Mouse (Mus musculus) CD4-positive, CD25-positive, alpha-beta regulatory T cell, adult 2 months (primary cell): ENCODE measurements around the gene Arid3a.
"Not testable (repeated sequence)": the region's sequence is repeated elsewhere in the genome, so short reads cannot be mapped to it uniquely, and the experiment has no call there.

ENCODE experiments used
- DNase-seq: peaks from one replicate; pipeline ENCODE4 v3.0.0-alpha.2; 2012; ENCODE audit warnings: low read depth, low spot score

Gene Arid3a

DNA sequence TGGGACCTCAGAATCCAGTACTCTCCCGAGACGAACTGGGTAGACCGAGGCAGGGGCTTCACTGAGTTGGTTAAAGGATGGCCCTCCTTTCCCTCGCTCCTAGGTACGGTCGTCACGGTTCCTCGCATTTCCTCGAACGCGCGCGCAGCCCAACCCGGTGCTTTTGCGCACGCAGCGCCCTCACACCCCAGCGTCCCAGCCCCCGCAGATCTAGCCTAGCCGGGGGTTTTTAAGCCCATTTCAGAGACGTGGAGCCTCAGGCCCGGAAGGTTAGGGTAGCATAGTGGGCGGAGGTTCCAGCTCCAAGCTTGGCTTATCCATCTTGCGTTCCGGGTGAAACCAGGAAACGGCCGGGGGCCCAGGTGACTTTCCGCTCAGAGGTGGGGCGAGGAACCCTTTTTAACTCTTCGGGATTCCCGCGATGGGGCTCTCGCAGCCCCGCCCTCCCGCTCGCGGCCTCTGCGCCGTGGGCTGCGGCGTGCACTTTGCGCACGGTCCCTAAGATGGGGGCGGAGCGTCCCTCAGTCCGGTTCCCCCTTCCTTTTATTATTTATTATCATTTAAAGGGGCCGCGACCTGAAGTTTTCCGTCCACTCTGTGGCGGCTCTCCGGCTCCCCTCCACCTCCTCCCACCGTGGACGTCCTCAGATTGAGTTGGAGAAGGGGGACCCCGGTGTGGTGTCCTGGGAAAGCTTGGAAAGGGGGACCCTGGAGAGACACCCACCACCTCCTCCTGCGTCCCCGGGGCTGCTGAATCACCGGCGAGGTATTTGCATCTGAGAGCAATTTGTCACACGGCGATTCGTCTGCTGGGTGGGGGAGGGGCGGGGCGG lies at the start of gene Arid3a:
Gene Arid3a (plus strand): TSS at position 553 of the 833 bp plus-strand sequence.
- peak; percentile 97 for DNase-seq

DNA sequence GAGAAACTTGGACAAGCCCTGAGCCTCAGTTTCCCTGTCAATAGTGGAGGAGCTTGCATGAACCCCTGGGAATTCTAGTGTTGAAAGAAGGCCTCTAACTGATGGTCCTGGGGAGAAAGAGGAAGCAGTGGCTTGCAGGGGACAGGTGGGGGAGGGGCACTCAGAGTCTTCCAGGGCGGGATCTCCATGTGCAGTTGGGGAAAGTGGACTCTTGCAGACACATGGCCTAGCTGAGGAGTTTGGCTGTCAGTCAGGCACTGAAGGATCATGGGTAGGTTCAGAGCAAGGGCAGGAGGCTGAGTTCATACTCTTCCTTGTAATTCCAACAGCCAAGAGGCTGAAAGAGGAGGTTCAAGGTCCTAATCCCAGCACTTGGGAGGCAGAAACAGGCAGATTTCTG lies 49.7 kb upstream of the Arid3a start:
- no peak for DNase-seq

- peak; percentile 37 for DNase-seq
Measured at GRCm38 (mm10) chr10:79877757-79878156, 49.1 kb upstream of the Arid3a start.

GRCm38 (mm10) chr10:79879527-79879926 lies 47.3 kb upstream of the Arid3a start:
- DNase-seq: no peak

- DNase-seq: no peak
Measured at GRCm38 (mm10) chr10:79880721-79881120, 46.1 kb upstream of the Arid3a start.

DNA sequence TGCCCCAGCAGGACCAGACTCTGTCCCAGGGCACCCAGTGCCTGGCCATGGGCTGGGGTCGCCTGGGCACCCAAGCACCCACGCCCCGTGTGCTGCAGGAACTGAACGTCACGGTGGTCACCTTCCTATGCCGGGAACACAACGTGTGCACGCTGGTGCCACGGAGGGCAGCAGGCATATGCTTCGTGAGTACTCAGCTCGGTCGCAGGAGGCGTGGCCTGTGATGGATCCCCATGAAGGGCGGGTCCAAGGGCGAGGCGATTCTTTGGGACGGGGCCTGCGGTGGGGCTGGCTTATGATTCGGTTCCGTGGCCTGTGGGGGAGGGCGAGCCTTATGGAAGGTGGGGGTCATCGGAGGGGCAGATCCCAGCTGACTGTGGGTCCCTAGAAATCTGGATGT lies 44.9 kb upstream of the Arid3a start:
- no peak for DNase-seq

- DNase-seq: peak; percentile 88
Measured at GRCm38 (mm10) chr10:79883297-79884084, 43.4 kb upstream of the Arid3a start.

DNA sequence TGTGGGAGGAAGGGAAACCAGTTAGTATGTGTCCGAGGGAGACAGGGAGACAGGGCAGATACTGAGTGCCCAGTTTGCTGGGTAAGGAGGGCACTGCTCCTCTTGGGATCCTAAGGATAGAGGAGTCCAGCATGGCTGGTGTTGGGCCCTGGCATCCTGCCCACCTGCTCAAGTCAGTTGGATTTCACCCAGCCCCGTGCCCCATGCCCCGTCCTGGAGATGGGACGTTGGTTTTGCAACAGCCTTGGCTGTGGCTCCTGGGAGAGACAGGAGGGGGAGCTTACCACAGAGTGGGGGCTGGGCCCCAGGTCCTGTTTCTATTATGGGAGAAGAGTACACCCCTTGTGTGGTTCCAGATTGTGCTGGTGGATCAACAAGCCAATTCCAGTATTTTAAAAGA lies 42.4 kb upstream of the Arid3a start:
- no peak for DNase-seq

DNA sequence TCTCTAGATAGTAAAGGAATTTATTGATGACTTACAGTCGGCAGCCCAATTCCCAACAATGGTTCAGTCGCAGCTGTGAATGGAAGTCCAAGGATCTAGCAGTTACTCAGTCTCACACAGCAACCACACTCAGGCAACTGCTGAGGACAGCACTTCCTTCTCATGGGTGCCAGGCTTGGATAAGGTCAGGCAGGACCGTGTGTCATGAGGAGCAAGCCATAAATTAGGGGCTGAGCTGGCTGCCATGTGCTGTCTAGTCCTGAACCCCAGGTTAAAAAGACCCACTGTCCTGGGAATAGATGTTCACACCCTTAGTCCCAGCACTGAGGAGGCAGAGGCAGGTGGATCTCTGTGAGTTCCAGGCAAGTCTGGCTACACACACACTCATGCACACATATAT lies 41.9 kb upstream of the Arid3a start:
- not testable (repeated sequence) for DNase-seq

GRCm38 (mm10) chr10:79886054-79886453 lies 40.8 kb upstream of the Arid3a start, which contains the start of gene Elane:
Gene Elane, plus strand, starts transcription at chr10:79886247.
- DNase-seq: no peak

DNA sequence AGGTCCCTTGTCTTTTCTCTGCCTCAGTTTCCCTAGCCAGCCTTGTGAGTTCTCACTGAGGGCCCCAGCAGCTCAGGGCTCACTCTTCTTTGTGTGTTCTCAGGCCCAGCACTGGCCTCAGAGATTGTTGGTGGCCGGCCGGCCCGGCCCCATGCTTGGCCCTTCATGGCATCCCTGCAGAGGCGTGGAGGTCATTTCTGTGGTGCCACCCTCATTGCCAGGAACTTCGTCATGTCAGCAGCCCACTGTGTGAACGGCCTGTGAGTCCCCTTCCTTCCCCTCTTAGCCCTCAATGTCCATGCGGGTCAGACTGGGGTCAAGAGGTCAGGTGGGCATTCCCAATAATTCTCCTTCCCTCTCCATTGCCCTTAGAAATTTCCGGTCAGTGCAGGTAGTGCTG lies 40.2 kb upstream of the Arid3a start:
- no peak for DNase-seq

DNA sequence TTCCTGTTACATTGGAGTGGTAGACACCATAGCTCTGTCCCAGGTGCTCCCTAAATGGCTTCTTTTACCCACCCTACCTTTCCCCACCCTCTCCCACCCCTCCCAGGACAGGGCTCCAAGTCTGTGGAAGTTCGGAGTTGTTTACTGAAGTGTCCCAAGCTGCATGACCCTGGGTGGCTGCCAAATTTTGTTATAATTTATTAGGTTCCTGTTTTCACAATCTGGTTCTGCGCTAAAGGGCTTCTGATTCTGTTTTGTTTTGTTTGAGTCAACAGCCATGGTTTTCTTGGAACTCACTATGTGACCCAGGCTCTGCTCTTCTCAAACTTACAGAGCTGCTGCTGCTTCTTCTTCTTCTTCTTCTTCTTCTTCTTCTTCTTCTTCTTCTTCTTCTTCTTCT lies 37.5 kb upstream of the Arid3a start:
- no peak for DNase-seq

- no peak for DNase-seq
Measured at GRCm38 (mm10) chr10:79890670-79891069, 36.2 kb upstream of the Arid3a start, which contains the start of gene Cfd. Gene Cfd, plus strand, starts transcription at chr10:79890853.

DNA sequence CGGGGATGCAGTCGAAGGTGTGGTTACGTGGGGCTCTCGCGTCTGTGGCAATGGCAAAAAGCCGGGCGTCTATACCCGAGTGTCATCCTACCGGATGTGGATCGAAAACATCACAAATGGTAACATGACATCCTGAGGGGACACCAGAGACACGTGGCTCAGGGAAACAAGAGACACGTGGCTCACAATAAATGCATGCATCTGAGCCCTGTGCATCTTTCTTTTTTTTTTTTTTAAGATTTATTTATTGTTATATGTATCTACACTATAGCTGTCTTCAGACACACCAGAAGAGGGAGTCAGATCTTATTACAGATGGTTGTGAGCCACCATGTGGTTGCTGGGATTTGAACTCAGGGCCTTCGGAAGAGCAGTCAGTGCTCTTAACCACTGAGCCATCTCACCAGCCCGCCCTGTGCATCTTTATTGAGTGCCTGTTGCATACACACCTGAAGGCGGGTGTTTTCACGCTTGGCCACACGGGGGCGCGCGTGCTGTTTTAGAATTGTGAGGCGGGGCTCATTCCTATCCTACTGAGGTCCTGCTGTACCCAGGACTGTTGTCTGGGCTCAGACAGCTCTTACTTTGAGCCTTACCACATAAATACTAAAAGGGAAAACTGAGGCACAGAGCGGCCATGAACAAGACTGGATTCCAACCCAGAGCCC lies 34.3 kb upstream of the Arid3a start:
- peak; percentile 87 for DNase-seq

- no peak for DNase-seq
Measured at GRCm38 (mm10) chr10:79896306-79896705, 30.5 kb upstream of the Arid3a start.

DNA sequence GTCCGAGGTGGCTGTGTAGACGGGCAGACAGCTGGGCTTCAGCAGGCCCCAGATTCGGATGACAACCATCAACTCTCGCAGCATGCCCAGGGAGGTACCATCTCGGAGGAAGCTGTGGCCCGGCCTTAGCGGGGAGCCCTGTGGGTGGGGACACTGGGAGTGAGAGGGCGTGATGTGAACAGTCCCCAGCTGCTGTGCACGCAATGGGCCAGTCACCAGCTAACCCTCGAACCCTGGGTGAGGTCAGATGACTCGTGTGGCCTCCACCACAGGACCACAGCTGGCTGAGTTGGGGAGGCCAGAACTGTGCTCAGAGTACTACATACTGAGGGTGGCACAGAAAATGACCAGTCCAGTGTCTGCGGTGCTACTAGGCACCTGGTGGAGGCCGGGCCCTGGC lies 30.0 kb upstream of the Arid3a start:
- no peak for DNase-seq

DNA sequence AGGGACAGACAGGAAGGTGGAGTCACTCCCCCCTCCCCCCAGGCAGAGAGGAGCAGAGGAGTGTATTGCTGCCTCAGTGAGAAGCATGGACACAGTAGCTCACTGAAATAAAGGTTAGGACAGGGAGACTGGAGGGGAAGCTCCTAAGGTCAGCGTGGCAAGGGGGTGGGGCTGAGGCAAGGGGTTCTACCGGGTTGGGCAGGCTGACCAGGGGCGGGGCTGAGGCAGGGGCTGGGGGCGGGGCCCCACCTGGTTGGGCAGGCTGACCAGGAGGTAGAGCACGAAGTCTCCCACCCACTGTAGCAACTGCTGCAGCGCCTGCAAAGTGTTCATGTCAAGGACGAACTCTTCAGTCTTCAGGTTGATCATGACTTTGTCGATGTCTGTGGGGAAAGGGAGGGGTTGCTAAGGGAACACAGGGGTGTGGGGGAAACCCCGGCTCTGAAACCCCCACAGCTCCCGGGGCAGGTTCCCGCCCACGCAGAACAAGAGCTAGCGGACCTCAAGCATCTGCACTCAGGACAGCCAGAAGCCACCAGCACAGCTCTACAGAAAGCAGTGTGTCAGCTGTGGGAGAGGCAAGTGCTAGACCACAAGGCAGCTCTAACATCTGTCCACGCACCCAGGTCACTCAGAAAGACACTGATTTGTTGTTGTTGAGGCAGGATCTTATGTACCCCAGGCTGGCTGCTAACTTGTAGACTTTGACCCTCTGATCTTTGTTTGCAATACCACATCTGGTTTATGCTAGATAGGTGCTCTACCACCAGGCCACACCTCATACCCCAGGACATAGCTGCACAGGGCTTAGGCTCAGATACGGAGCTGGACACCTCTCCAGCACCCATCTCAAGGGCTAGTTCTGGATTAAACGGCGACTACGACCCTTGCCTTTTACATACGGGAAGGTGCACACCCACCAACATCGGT lies 29.3 kb upstream of the Arid3a start:
- peak; percentile 67 for DNase-seq

DNA sequence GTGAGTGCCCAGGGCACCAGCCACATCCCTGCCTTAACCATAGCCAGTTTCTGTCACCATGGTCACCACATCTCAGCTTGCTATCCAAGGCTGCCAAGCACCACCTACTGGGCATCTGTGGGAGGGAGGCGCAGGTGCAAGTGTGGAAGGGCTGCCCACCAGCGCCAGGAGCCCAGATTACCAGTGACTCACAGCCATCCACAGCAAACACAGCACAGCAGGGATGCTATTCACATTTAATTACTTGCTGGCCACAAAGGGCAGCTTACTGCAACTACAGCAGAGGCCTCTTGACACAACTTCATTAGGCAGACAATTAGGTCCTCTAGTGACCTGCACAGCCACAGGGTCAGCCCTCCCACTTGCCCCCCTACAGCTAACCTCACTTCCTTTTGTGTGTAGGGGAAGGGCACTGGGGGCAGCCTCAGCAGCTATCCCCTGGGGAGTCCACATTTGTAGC lies 25.9 kb upstream of the Arid3a start:
- peak; percentile 25 for DNase-seq

DNA sequence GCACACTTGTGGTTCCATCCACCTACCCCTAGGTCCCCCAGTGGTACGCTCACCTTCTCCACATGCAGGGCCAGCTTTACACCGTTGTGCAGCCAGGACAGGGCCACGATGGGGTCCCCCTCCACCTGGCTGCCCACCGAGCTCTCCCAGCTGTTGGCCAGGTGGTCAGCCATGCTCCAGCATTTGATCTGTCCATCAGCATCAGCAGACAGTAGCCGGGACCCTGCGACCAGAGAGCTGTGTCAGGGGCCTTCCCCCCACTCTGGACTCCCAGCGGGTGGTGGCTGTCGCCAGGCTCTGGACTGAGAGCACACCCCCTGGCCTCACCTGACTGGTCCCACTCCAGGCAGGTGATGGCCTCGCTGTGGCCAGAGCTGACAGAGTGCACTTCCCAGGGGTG lies 20.1 kb upstream of the Arid3a start:
- no peak for DNase-seq

DNA sequence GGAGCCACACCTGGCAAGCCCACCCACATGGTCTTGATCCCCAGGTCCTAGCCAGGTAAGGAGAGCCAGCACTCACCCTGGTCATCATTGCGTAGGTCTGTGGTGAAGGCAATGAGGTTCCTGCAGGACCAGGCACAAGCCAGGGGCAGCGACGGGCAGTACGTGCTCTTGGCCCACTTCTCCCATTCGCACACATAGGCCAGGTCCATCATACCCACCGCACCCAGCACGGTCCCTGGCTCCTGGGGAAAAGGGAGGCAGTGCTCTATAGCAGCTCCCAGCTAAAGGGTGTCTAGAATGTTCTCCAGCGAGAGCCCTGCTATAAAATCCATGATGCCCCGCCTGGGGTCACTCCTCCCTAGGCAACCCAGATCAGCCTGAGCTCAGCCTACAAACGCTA lies 19.4 kb upstream of the Arid3a start:
- no peak for DNase-seq
